Mouse (Mus musculus): Measurements from ENCODE around the gene Slc5a4a. TPM values are rescaled to one million over a fixed set of nuclear protein-coding genes. Genes with fewer than 3 reads are reported as not detected.

The Slc5a4a gene
- polyA plus RNA-seq, 1 experiment from 2014 or later, result not detected

GRCm38 (mm10) chr10:76225944-76226343, 78.7 kb downstream of the Slc5a4a start:
- no peak overlapping the region for H3K4me3 ChIP-seq (replicated peaks)
- no peaks in the 10 kb centered on the region for H3K27me3 ChIP-seq (replicated peaks)
- no peak overlapping the region for H3K4me2 ChIP-seq
- no peak overlapping the region for H3K27ac ChIP-seq
- 91% methylated on average over 11 of the region's 11 CpGs for WGBS
- no peaks in the 10 kb centered on the region for H3K9me3 ChIP-seq
- H3K4me1 ChIP-seq, result no peaks in the 10 kb centered on the region
- no peak overlapping the region for H3K9ac ChIP-seq
- ATAC-seq (ENCODE audit: insufficient read depth, low FRiP score, low read depth), result no peak
- H3K36me3 ChIP-seq, result peaks cover 12% of the 10 kb centered on the region; the same call in 1 of the 2 replicates

DNA sequence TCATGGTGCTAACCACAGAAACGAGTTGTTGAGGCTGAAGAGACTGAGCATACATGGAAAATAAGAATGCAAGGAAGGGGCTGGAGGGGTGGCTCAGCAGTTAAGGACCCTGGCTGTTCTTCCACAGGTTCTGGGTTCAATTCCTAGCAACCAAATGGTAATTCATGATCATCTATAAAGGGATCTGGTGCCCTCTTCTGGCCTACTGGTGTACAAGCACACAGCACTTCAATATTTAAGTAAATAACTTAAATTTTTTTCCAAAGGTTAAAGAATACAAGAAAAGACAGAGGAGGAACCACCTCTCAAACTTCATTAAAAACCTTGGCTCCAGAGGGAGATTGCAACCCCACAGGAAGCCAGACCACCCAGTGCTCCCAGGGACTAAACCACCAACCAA, 82.4 kb downstream of the Slc5a4a start:
- Histone ChIP-seq H3K27me3 (replicated peaks) (no peaks in the 10 kb centered on the region), H3K9ac (no peak overlapping the region)

GRCm38 (mm10) chr10:76237341-76238225, 90.3 kb downstream of the Slc5a4a start, which contains the start of gene Prmt2:
Gene Prmt2, minus strand, starts transcription at chr10:76237865.
- H3K27ac ChIP-seq, result peak within 1 kb of the TSS; percentile 88
- no peaks in the 10 kb centered on the region for H3K9me3 ChIP-seq
- H3K4me1 ChIP-seq, result peaks cover 5% of the 10 kb centered on the region; the same call in 1 of the 2 replicates
- 1% methylated on average over 47 of the region's 47 CpGs for WGBS
- peak; percentile 96 for ATAC-seq (ENCODE audit: insufficient read depth, low FRiP score, low read depth)
- peak within 1 kb of the TSS; percentile 84 for H3K4me3 ChIP-seq (replicated peaks)
- H3K9ac ChIP-seq, result peak within 1 kb of the TSS; percentile 56
- 0 out of 2 replicates have a peak, but pooled peaks cover 3% of the 10 kb centered on the region for H3K36me3 ChIP-seq
- peak within 1 kb of the TSS; percentile 84 for H3K4me2 ChIP-seq
- no peaks in the 10 kb centered on the region for H3K27me3 ChIP-seq (replicated peaks)

More for the DNA sequence above, 82.4 kb downstream of the Slc5a4a start:
- Histone ChIP-seq H3K4me2 (no peak overlapping the region), H3K36me3 (0 out of 2 replicates have a peak, but pooled peaks cover 4% of the 10 kb centered on the region), H3K4me1 (no peaks in the 10 kb centered on the region), H3K9me3 (no peaks in the 10 kb centered on the region), H3K4me3 (replicated peaks) (no peak overlapping the region), H3K27ac (no peak overlapping the region)
- ATAC-seq (ENCODE audit: insufficient read depth, low FRiP score, low read depth), result no peak
- WGBS, result 84% methylated on average over 1 of the region's 1 CpGs

MicroRNAs within 50 kb of the gene (microRNA counts, 519-probe panel; counts per million panel counts)
- 1,540 counts per million, percentile 8 among the panel's probes with 10 or more counts for microRNA mmu-miR-678

Small RNA genes within 50 kb of the gene (microRNA-seq; reads per million reads assigned to microRNA genes)
- gene Mir678, result not detected

Other genes starting within 250 kb of the Slc5a4a start
- gene Smarcb1, start 225.8 kb upstream of the Slc5a4a start, polyA plus RNA-seq (2015; fragmentation: Nextera tagmentation; extraction: Ambion mirVana), result 172 and 173 TPM in 2 replicates
- 90.5 and 101 TPM in 2 replicates for gene Chchd10, start 214.3 kb upstream of the Slc5a4a start, polyA plus RNA-seq (2015; fragmentation: Nextera tagmentation; extraction: Ambion mirVana)
- gene Mmp11, start 211.0 kb upstream of the Slc5a4a start, polyA plus RNA-seq (2015; fragmentation: Nextera tagmentation; extraction: Ambion mirVana), result 33.4 and 42.0 TPM in 2 replicates
- 1.4 and 3.6 TPM in 2 replicates for gene Gm867, start 206.8 kb upstream of the Slc5a4a start, polyA plus RNA-seq (2015; fragmentation: Nextera tagmentation; extraction: Ambion mirVana)
- 0.90 and 1.8 TPM in 2 replicates for gene Vpreb3, start 204.4 kb upstream of the Slc5a4a start, polyA plus RNA-seq (2015; fragmentation: Nextera tagmentation; extraction: Ambion mirVana)
- not detected in 2 replicates for gene Gm5134, start 192.9 kb upstream of the Slc5a4a start, polyA plus RNA-seq (2015; fragmentation: Nextera tagmentation; extraction: Ambion mirVana)
- 17.5 and 18.3 TPM in 2 replicates for gene Zfp280b, start 114.8 kb upstream of the Slc5a4a start, polyA plus RNA-seq (2015; fragmentation: Nextera tagmentation; extraction: Ambion mirVana)
- 0.08 TPM in 1 of 2 replicates, not detected in the other for gene Slc5a4b, start 36.5 kb upstream of the Slc5a4a start, polyA plus RNA-seq (2015; fragmentation: Nextera tagmentation; extraction: Ambion mirVana)
- gene Prmt2, start 90.4 kb downstream of the Slc5a4a start, polyA plus RNA-seq (2015; fragmentation: Nextera tagmentation; extraction: Ambion mirVana), result 48.4 and 51.3 TPM in 2 replicates
- gene S100b, start 106.4 kb downstream of the Slc5a4a start, polyA plus RNA-seq (2015; fragmentation: Nextera tagmentation; extraction: Ambion mirVana), result 2.5 and 2.8 TPM in 2 replicates
- gene Dip2a, start 197.8 kb downstream of the Slc5a4a start, polyA plus RNA-seq (2015; fragmentation: Nextera tagmentation; extraction: Ambion mirVana), result 9.5 and 10.9 TPM in 2 replicates

Measured in stomach, embryonic 15.5 days (tissue).